Mouse (Mus musculus) adrenal gland, adult 18-20 months (tissue): ENCODE results near the gene Pcnx. TPM values are rescaled to one million over a fixed set of nuclear protein-coding genes. Genes with fewer than 3 reads are reported as not detected.

Source experiments
- DNase-seq, 2 experiments: peaks; one replicate each; pipeline ENCODE4 v3.0.0; 2021 to 2022; ENCODE audit warnings: low spot score in 2 of 2
- long read RNA-seq, 2 experiments: library from polyadenylated mRNA; stranded (forward); transcript quantifications; one replicate each; pipeline ENCODE4 v2.0.0; 2021
- total RNA-seq, 2 experiments: library from RNA; stranded (reverse); gene quantifications; 1 replicate in 1 of 2; 2 replicates in 1 of 2; pipeline ENCODE4 v1.2.3; 2021

Pcnx gene
- 10 to 100 TPM; 56.9 to 59.2 TPM for total RNA-seq
- long read RNA-seq, experiment 1, partial matches to known transcripts: 8 of 9 reads
- long read RNA-seq, experiment 1, other reads (novel, unspliced or antisense): 1 of 9 reads
- long read RNA-seq, experiment 2, partial matches to known transcripts: 14 of 14 reads
- long read RNA-seq, experiment 2, other reads (novel, unspliced or antisense): 0 of 14 reads

DNA sequence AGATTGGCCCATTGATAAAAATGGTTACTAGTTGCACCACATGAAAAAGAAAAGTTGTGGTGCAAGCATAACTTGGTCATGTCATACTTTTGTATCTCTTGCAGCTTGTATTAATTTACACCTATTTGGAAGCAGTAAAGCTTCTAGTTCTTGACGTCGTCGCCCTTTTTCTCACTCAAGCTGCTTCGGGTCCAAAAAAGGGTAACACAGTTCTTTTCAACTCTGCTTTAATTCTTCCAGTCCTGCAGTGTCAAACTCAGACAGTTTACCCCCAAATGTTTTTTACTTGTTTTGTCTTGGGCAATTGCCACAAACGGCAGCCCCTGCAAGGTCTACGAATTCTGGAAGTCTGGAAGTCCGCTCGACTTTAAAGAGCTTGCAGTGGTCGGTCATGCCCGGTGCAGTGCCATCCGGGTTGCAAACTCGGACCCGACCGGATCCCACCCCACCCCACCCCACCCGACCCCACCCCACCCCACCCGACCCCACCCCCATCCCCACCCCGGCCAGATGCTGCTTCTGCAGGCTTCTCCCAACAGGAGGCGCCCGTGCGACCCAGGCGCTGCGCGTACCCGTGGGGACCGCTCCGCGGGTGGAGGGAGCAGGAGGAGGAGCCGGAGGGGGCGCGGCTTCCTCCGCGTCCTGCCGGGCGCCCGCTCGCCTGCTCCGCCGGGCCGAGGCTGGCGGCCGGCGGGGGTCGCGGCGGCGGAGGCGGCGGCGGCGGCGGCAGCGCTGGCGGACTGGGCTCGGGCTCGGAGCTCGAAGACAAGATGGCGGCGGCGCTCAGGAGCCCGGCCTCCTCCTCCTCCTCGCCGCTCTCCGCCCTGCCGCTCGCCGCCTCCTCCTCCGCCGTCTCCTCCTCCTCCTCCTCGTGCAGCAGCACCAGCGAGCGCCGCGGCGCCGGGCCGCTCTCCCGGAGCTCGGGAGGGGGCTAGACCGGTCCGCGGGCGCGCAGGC lies at the start of gene Pcnx:
Gene Pcnx, plus strand, starts transcription at position 673 of the 957 bp plus-strand sequence.
- DNase-seq: peak; percentile 86 to 92

DNA sequence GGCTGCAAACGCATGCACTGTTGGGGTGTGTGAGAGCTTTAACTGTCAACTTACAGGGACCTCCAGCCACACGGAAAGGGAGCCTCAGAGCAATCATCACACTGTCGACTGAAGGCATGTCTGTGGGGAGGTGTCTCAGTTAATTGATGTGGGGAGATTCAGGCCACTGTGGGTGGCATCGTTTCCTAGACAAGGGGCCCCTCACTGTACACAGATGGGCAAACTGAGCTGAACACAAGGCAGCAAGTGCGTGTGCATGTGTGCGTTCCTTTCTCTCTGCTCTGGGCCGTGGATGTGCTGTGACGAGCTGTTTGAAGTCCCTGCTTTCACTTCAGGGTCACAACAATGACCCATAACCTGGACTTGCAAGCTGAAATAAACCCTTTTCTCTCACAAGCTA lies 49.4 kb upstream of the Pcnx start:
- DNase-seq: no peak

DNA sequence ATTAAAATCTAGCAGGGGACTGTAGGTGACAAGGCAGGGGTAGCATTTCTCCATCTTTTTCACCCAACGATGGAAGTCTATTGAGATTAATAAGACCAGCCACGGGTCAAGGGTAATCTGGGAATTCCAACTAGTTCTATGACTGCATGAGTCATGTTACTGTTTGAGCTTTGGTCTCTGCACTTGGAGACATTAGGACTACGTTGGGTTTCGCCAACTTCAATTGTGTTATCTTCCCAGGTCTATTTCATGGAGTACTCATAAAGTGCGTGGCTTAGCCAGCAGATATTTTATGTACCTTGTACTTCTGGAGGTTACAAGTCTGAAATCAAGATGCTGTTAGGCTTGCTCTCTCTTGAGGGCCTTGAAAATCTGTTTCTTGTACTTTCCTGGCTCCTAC lies 45.1 kb upstream of the Pcnx start:
- no peak for DNase-seq

DNA sequence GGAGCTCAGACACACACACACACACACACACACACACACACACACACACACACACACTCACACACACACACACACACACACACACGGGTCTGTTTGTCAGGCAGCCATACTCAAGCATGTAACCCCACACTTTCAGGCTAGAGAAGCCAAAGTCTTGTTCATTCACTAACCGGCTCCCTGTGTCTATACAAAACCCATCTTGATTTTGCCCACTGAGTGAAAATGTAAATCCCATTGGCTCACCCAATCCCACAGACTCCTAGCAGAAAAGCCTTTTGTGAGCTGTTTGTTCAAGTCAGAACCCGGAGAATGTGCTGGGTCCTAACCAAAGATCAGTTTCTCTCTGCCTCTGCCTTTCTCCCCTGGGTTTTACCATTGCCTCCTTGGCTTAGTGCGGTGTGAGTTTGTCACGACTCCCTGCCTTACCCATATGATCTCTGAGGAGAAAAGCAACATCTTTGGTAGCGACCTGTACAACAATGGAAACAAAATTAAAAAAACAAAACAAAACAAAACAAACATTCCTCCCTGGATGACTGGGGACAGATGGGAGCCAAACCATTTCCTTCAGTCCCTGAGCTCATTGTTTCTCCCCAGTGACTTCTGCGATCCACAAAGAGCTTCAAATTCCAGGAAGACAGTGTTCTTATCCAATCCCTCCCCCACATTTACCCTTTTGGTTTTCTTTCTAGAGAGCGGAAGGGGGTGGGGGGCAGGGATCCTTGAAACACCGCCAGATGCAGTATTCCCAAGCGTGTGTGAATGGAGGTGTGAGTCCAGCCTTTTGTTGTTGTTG lies 43.3 kb upstream of the Pcnx start:
- DNase-seq: no peak

DNA sequence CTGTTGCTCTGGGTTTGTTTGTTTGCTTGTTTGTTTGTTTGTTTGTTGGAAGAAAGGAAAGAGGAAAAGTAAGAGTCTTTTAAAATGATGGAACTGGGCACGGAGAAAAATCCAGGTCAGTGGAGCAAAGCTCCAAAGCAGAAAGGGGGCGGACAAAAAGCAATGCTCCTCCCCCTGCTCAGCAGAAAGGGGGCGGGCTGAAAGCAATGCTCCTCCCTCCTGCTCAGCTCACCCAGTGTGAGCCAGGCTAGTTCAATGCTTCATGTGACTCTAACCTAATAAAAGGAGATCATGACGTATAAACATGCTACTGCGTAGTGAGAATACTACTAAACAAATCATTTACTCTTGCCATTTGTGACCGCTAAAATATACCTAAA lies 42.7 kb upstream of the Pcnx start:
- DNase-seq: no peak

DNA sequence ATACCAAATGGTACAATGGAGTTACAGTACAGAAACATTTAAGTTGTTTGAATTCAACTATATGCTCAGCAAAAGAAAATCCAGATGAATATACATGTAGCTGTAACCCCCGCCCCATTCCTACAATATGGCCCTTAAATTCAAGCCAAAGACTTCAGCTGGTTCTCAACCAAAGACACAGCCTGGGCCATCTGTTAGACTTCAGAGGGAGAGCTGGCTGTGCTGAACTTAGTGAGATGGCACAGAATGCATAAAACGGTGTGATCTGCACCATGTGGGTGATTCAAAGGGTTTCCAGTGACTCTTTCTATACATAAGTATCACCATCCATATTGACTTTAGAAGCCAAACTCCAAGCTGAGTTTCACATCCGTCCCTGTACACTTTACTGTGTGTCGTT lies 39.1 kb upstream of the Pcnx start:
- no peak for DNase-seq

DNA sequence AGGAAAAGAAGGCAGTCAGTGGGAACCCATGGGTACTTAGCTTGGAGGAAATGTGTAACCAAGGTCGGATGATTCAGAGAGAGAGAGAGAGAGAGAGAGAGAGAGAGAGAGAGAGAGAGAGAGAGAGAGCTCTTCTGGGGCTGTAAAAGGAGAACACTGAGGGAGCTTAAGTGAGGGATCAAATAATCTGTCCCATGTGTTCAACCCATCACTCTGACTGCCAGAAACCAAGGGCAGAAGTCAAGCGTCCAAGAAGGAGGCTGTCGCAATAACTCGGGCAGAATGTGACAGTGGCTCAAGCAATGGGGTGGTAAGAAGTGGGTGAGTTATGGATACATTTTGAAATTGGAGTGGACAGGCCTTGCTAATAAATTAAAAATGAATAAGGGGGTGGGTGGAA lies 37.6 kb upstream of the Pcnx start:
- no peak for DNase-seq

DNA sequence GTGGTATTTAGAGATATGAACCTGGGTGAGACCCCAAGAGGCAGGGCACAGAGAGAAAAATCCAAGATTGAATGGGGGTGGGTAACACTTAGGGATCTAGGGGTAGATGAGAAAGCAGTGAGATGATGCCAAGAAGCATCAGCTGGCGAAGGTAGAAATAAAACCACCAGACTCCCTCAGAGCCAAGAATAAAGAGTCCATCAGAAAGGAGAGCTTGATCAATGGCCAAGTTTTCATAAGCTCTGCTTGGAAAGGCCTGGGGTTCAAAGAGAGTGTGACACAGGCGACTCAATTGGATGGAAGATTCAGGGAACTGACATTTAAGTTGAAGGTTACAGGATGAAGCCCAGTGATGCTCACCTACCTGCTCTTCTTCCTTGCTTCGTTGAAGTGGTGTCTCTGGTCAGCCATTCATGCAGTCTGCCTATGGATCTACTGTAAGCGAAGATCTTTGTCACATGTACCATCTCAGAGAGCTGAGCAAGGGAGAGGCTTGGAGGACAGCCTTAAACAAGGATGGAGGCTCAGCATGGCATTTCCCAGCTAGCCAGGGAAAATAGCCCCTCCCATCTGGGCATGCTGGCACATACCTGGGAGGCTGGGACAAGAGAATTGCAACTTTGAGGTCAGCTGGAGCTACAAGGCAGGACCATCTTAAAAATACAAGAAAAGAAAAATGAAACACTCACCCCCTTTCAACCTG lies 36.9 kb upstream of the Pcnx start:
- DNase-seq: no peak

DNA sequence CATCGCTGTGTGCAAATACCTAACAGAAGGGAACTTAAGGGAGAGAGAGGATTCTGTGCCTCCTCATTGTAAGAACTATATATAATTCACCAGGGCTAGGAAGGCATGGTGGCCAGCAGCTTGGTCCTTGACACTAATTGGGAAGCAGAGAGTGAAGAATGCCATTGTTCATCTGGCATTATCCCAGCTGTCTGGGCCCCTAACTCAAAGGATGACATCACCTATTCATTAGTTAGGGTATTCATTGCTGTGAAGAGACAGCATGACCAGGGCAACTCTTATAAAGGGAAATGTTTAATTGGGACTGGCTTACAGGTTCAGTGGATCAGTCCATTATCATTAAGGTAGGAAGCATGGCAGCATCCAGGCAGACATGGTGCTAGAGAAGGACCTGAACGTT lies 31.5 kb upstream of the Pcnx start:
- no peak for DNase-seq

DNA sequence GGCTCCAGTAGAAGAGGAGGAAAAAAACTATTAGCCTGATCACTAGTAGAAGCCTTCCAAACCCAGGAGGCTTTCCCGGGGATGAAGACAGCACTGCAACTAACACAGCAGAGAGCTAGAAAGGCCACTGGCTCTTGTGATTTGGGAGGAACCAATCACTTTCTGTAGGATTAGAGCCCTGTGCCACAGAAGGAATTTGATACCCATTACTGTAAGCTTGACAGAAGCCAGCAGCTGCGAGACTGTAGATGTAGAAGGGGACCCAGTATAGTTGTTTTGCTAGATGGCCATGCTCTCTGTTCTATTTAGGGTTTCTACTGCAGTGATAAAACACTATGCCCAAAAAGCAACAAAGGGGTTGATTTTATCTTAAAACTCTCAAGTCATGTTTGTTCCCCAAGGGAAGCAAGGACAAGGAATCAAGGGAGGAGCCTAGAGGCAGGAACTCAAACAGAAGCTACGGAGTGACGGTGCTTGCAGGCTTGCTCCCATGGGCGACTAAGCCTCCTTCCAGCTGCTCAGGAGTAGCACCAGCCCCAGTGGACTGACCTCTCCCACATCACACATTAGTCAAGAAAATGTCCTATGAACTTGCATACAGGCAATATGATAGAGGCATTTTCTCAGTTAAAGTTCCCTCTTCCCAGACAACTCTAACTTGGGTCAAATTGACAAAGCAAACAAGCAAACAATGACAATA lies 27.6 kb upstream of the Pcnx start:
- no peak for DNase-seq

DNA sequence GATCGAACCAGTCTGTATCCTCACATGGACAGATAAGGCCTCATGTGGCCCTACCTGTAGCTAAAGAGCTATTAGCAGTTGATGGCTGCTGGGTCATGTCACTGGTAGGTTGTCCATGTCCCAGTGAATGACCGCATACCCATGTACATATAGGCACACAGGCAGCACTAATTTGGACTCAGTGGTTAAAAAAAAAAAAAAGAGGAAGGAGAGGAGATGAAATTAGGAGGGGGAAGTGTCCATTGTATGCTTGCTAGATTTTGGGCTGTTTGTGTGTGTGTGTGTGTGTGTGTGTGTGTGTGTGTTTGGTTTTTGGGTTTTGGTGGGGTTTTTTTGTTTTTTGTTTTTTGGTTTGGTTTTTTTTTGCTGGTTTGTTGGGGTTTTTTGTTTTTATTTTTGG lies 26.7 kb upstream of the Pcnx start:
- DNase-seq: no peak

DNA sequence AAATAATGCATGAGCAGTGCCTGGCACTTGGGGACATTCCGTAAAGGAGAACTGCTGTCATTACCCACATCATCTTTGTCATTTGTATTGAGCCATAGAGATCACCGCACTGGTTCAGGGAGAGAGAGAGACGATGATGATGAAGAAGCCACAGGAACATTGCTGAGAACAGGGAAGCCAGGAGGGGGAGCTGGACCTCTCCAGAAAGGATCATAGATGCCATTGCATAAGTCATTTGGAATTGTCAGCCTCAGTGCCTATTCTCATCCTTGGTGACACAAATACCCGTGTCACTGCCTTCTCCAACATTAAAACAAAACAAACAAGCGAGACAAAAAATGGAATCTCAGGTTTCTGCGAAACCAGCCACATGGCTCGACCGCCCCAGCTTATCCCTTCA lies 23.7 kb upstream of the Pcnx start:
- no peak for DNase-seq

DNA sequence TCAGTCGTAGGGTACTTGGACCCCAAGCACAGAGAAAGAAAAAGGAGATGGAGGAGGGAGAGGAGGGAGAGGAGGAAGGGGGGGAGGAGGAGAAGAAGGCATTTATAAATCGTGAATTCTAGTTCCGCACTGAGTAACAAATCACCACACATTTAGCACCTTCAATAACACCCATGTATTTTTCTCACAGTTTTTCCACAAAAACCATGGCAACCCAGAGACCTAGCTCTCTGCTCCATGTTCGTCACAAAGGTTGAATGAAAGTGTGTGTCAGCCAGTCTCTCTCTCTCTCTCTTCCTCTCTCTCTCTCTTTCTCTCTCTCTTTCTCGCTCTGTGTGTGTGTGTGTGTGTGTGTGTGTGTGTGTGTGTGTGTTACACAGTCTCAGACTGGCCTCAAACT lies 22.4 kb upstream of the Pcnx start:
- no peak for DNase-seq

DNA sequence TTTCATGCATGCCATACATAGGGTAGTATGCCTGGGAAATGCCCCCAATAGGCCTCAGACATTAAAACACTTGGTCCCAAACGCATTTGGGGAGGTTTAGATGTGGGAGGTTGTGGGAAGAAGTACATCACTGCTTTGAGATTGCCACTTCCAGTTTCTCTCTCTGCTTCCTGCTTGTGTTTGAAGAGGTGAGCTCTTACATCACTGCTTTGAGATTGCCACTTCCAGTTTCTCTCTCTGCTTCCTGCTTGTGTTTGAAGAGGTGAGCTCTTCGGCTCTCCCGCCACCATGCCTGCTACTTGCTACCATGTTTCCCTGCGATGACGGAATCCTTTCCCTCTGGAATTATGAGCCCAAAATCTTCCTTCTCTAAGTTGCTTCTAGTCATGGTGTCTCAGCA lies 20.2 kb upstream of the Pcnx start:
- DNase-seq: no peak

DNA sequence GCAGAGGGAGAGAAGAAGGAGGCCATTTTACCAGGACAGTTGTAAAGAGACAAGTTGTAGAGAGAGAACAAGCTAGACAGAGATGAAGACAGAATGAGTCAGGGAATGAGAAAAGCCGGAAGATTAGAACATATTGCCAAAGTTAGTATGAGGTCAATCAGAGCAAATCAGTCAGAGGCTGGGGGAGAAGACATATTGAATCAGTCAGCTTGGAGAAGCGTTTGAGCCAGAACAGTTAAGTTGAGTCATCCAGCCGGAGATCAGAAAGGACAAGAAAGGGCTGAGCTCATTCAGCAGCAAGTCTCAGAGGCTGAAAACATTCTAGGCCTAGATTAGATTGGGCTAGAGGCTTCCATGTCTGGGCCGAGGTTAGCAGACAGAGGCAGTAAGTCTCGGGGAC lies 18.8 kb upstream of the Pcnx start:
- DNase-seq: no peak

DNA sequence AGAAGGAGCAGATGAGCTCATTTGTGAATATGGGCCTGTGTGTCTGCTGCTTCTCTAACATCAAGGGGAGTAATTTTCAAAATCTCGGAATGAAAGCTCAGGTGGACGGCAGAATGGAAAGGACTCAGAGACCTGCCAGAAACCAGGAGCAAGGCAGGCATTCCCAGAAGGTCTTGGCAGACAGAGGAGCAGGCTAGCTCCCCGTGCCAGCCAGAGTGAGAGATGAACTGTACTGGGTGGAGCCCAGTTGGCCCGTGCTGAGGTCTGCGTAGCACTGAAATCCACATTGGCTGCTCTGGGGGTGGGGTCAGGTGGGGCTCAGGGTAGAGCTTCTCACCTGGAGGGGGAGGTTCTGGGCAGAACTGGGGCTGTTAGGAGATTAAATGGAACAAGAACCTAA lies 16.3 kb upstream of the Pcnx start:
- DNase-seq: no peak

DNA sequence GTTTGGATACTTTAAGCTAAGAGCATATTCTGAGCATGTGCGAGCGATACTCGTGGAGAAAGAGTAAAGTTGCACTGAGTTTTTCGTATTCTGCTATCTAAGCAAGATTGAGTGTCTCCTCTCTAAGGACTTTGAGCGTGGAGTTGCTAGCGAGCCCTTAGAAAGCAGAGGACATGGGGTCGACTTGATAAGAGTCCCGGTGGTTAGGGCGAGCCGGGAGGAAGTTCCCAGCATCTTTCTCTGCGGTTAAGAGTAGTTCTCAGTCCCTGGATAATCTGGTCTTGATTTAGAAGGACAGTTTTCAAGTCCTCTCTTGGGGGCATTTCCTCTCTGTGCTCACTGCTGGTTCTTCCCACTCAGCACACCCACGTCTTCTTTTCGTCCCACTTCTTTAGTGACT lies 15.3 kb upstream of the Pcnx start:
- DNase-seq: no peak

DNA sequence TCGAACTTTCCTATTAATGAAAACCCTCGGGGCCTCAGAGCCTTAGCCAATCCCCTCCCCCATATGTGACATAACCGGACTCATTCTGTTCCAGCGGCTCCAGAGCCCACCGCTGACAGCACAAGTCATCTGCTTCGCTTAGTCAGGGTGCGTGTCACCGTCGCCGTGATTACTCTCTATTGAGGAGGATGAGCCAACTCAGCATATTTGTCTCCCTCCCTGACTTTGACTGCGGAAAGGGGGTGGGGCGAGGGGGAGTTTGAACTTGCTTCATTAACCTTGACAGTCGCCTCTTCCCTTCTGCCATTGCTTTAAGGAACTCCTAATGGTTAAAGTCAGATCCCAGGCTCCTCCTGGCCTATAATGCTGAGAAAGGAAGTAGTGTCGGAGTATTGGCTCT lies 14.8 kb upstream of the Pcnx start:
- DNase-seq: no peak

DNA sequence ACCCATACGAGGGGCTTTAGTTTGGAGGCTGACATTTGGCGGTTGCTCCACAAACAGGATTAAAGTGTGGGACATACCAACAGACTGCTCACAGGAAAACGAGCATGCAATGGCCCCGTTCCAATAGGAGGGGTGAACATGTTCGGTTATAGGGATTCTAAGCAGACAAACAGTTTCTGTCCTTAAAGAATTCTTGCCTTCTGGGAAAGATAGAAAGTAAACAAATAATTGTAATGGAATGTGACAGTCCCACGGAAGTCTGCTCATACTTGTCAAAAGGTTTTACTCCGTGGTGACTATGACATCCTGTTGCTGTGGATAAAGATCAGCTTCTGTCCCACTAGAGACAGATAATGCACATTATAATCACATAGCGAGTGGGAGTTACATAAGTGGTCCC lies 10.2 kb upstream of the Pcnx start:
- DNase-seq: no peak

DNA sequence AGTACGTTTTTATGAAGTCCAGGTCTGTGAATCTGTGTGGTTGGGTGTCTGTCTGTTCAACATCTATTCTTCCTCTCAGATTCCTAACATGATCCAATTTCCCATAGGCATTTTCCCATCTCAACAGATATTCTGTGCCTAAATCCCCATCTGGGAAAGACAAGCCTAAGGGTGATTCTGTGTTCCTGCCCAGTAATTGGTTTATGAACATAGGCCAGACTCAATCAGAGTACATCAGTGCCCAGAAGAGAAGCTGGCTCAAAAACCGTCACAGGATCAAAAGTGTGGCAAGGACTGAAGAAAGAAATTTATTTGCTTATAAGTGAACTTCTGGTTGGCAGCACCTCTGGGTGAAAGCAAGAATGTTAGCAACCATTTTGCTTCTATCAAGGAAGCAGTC lies 7.3 kb upstream of the Pcnx start:
- DNase-seq: no peak

DNA sequence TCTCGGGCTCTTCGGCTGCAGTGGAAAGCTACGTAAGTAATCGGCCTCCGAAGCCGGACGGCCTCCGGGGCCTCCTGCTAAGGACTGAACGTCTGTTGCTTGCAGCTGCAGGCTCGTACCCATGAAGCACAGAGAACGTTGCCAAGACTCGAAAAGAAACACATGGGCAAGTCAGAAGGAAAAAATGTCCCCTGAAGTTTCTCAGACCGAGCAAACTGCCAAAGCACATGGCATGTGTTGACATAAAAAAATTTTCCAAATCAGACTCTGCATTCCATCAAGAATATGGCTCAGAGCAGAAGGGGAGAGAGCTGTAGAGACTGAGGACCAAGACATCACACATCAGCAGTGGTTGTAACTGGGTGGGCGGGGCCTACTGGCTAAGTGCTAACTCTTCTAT lies 6.8 kb upstream of the Pcnx start:
- DNase-seq: no peak
